Mouse (Mus musculus): Measurements from ENCODE around the gene Sult4a1. TPM values are rescaled to one million over a fixed set of nuclear protein-coding genes. Genes with fewer than 3 reads are reported as not detected.
A peak's percentile ranks its signal among the peaks of the same experiment; 100 is the strongest.

Gene Sult4a1
- polyA plus RNA-seq, 1 experiment from 2014 or later, result 0.24 TPM

DNA sequence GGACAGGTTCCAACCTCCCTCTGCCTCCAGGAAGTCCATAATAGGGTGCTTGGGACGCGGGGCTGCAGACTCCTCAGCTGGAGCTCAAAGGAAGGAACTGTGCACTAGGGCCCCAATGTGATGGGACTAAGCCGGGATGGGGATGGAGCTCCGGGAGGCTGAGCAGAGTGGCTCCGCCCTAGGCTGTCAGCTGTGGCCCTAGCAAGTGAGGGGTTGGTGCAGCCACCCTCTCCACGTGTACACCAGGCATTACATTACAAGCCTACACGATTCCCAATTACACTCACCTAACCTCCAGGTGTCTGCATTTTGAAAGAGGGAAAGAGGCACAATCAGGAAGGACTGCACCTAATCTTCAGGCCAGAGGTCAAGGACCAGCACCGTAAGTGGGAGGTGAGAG, 17.5 kb upstream of the Sult4a1 start, which contains the start of gene Pnpla5:
TSS of gene Pnpla5 (minus strand) at position 101 of the 400 bp plus-strand sequence.
- Histone ChIP-seq H3K9ac (replicated peaks; ENCODE audit: low read depth) (no peak within 1 kb of the TSS), H3K4me2 (replicated peaks; ENCODE audit: low read depth, low read length) (no peak within 1 kb of the TSS), H3K4me1 (ENCODE audit: insufficient read depth, low read depth, low read length) (no peaks in the 10 kb centered on the region), H3K36me3 (ENCODE audit: insufficient read depth, low read length) (no peaks in the 10 kb centered on the region), H3K27me3 (replicated peaks; ENCODE audit: insufficient read depth, low read length) (no peaks in the 10 kb centered on the region), H3K4me3 (ENCODE audit: low read depth, low read length) (no peak within 1 kb of the TSS), H3K9me3 (ENCODE audit: low read length) (no peaks in the 10 kb centered on the region), H3K27ac (ENCODE audit: low read length) (no peak within 1 kb of the TSS)
- 47% methylated on average over 8 of the region's 8 CpGs for whole genome bisulfite sequencing
- TF ChIP-seq CTCF (IDR thresholded peaks at IDR 0.05) (no peak), EP300 (IDR thresholded peaks at IDR 0.05) (no peak)
- ATAC-seq (no peak), DNase-seq (ENCODE audit: low spot score) (no peak)

DNA sequence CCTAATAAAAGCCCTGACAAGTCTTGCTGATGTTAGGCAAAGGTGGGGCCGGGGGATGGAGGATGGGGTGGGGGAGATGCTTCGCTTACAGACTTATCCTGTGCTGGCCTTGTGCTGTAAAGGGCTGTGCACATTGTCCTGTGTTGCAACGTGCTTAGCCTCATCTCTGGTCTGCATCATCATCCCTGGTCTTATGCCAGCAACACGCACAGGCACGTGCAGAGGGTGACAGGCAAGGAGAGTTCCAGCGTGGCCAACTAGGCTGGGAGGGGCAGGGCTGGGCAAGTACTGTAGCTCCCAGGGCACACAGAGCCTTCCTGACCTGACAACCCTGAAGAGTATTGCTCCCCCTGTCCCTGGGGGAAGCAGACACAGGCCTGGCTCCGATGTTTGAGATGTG, 15.5 kb upstream of the Sult4a1 start:
- Histone ChIP-seq H3K27me3 (replicated peaks; ENCODE audit: insufficient read depth, low read length) (no peaks in the 10 kb centered on the region), H3K9ac (replicated peaks; ENCODE audit: low read depth) (no peak overlapping the region), H3K4me1 (ENCODE audit: insufficient read depth, low read depth, low read length) (no peaks in the 10 kb centered on the region), H3K4me3 (ENCODE audit: low read depth, low read length) (no peak overlapping the region), H3K27ac (ENCODE audit: low read length) (no peak overlapping the region), H3K4me2 (replicated peaks; ENCODE audit: low read depth, low read length) (no peak overlapping the region), H3K9me3 (ENCODE audit: low read length) (no peaks in the 10 kb centered on the region), H3K36me3 (ENCODE audit: insufficient read depth, low read length) (no peaks in the 10 kb centered on the region)
- no peak for DNase-seq (ENCODE audit: low spot score)
- no peak for ATAC-seq
- TF ChIP-seq CTCF (IDR thresholded peaks at IDR 0.05) (no peak), EP300 (IDR thresholded peaks at IDR 0.05) (no peak)
- 55% methylated on average over 7 of the region's 7 CpGs for whole genome bisulfite sequencing

DNA sequence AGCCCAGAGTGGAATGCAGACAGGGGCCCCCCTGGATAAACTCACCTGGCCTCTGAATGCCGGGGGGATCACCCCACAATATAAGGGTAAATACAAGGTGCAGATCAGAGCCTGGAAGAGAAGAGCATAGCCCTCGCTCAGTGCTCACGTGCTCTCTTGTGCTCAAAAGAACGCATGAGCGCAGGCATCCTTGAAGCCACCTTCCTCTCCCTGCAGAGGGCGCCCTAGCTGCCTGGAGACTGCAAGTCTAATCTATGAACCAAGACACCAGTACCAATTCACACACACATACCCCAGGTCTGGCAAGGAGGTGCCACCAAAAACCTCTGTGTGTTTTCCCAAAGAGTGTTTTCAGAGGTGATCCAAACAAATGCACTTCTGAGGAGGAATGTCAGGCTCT, 15.1 kb upstream of the Sult4a1 start:
- no peaks in the 10 kb centered on the region for H3K36me3 ChIP-seq (ENCODE audit: insufficient read depth, low read length)

DNA sequence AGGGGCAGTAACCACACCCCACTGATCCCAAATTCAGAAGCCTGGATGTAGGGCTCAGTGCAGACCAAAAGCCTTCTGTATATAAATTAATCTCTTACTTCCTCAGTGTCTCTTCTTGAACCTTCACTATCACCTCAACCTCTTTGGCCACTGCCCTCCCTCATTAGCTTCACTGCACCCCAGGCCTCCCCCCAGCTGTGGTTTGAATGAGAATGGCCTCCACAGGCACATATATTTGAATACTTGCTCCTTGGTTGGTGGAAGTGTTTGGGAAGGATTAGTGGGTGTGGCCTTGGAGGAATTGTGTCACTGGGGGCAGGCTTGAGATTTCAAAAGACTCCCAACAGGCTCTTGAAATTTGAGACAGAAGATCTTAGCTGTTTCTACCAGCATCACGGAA, 10.9 kb upstream of the Sult4a1 start:
- no peak for ATAC-seq
- H3K4me3 ChIP-seq (ENCODE audit: low read depth, low read length), result no peak overlapping the region
- H3K4me2 ChIP-seq (replicated peaks; ENCODE audit: low read depth, low read length), result no peak overlapping the region
- no peak for TF ChIP-seq CTCF (IDR thresholded peaks at IDR 0.05)
- no peak for TF ChIP-seq EP300 (IDR thresholded peaks at IDR 0.05)
- H3K9ac ChIP-seq (replicated peaks; ENCODE audit: low read depth), result no peak overlapping the region
- WGBS, result 72% methylated on average over 1 of the region's 1 CpGs
- H3K27me3 ChIP-seq (replicated peaks; ENCODE audit: insufficient read depth, low read length), result no peaks in the 10 kb centered on the region
- H3K4me1 ChIP-seq (ENCODE audit: insufficient read depth, low read depth, low read length), result no peaks in the 10 kb centered on the region
- no peak overlapping the region for H3K27ac ChIP-seq (ENCODE audit: low read length)
- no peaks in the 10 kb centered on the region for H3K36me3 ChIP-seq (ENCODE audit: insufficient read depth, low read length)
- H3K9me3 ChIP-seq (ENCODE audit: low read length), result no peaks in the 10 kb centered on the region
- DNase-seq (ENCODE audit: low spot score), result no peak

More for the DNA sequence above, 15.1 kb upstream of the Sult4a1 start:
- Histone ChIP-seq H3K4me1 (ENCODE audit: insufficient read depth, low read depth, low read length) (no peaks in the 10 kb centered on the region), H3K4me2 (replicated peaks; ENCODE audit: low read depth, low read length) (no peak overlapping the region), H3K27me3 (replicated peaks; ENCODE audit: insufficient read depth, low read length) (no peaks in the 10 kb centered on the region), H3K9ac (replicated peaks; ENCODE audit: low read depth) (no peak overlapping the region), H3K27ac (ENCODE audit: low read length) (no peak overlapping the region), H3K9me3 (ENCODE audit: low read length) (no peaks in the 10 kb centered on the region), H3K4me3 (ENCODE audit: low read depth, low read length) (no peak overlapping the region)
- DNase-seq (ENCODE audit: low spot score) (peak; percentile 13), ATAC-seq (no peak)
- WGBS, result 22% methylated on average over 6 of the region's 6 CpGs
- TF ChIP-seq CTCF (IDR thresholded peaks at IDR 0.05) (peak; percentile 63), EP300 (IDR thresholded peaks at IDR 0.05) (no peak)

DNA sequence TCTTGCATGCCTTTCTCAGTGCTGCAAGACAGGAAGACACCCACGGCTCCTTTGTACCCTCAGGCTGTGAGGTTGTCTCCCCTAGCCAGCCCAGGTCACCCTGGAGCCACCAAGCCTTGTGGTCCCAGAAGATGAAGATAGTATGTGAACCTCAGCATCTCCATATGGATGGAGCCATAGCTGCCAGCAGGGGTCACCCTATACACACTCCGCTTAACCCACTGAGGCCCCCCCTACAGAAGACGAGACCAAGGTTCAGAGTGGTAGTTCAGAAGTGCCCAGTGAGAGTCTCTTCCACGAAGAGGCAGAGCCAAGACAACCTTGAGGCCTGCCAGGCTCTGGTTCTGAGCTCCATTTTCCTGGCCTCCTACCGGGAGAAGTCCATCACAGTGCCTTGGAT, 10.2 kb upstream of the Sult4a1 start:
- DNase-seq (ENCODE audit: low spot score) (peak; percentile 15), ATAC-seq (no peak)
- no peaks in the 10 kb centered on the region for H3K27me3 ChIP-seq (replicated peaks; ENCODE audit: insufficient read depth, low read length)
- H3K4me1 ChIP-seq (ENCODE audit: insufficient read depth, low read depth, low read length), result no peaks in the 10 kb centered on the region
- H3K4me3 ChIP-seq (ENCODE audit: low read depth, low read length), result no peak overlapping the region
- H3K4me2 ChIP-seq (replicated peaks; ENCODE audit: low read depth, low read length), result no peak overlapping the region
- no peaks in the 10 kb centered on the region for H3K36me3 ChIP-seq (ENCODE audit: insufficient read depth, low read length)
- H3K9ac ChIP-seq (replicated peaks; ENCODE audit: low read depth), result no peak overlapping the region
- H3K9me3 ChIP-seq (ENCODE audit: low read length), result no peaks in the 10 kb centered on the region
- WGBS, result 44% methylated on average over 5 of the region's 5 CpGs
- H3K27ac ChIP-seq (ENCODE audit: low read length), result no peak overlapping the region
- TF ChIP-seq CTCF (IDR thresholded peaks at IDR 0.05) (peak; percentile 60), EP300 (IDR thresholded peaks at IDR 0.05) (no peak)

DNA sequence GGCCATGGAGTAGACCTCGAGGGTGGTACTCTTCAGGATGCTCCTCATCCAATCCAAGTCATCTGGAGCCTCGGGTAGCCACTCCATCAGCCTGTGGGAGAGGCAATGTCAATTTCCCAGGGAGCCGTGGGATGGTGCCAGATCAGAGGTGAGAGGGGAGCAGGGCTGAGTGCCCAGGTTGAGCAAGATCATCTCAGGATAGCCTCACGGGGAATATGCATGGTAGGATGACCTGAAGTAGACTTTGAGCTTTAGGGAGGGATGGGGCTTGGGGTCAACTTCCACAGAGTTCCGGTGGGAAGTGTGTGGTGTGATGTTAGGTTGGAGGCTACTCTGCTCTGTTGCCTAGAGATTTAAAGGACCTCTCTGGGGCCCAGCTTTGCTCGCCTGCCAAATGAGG, 8.3 kb upstream of the Sult4a1 start:
- Histone ChIP-seq H3K4me1 (ENCODE audit: insufficient read depth, low read depth, low read length) (no peaks in the 10 kb centered on the region), H3K4me2 (replicated peaks; ENCODE audit: low read depth, low read length) (no peak overlapping the region), H3K27ac (ENCODE audit: low read length) (no peak overlapping the region), H3K9me3 (ENCODE audit: low read length) (no peaks in the 10 kb centered on the region), H3K4me3 (ENCODE audit: low read depth, low read length) (no peak overlapping the region), H3K36me3 (ENCODE audit: insufficient read depth, low read length) (no peaks in the 10 kb centered on the region), H3K9ac (replicated peaks; ENCODE audit: low read depth) (no peak overlapping the region), H3K27me3 (replicated peaks; ENCODE audit: insufficient read depth, low read length) (no peaks in the 10 kb centered on the region)
- TF ChIP-seq CTCF (IDR thresholded peaks at IDR 0.05) (no peak), EP300 (IDR thresholded peaks at IDR 0.05) (no peak)
- 58% methylated on average over 6 of the region's 6 CpGs for WGBS
- no peak for ATAC-seq
- DNase-seq (ENCODE audit: low spot score), result no peak

DNA sequence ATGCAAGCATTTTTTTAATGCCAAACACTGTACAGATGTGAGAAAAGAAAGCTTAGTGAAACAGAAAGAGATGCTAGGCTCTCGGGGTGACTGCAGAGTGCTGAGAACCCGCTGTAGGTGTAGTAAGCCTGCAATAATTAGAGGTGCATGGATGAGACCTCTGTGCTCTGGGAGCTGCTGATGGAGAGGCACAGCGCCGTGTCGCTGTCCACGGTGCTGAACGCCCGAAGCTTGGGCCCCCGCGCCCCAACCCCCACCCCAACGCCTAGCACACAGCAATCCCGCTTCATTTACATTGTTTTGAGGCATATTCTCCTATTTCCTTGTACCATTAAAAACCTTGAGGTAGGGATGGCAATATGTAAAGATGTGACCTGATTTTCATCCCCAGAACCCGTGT, 3.3 kb upstream of the Sult4a1 start:
- H3K4me2 ChIP-seq (replicated peaks; ENCODE audit: low read depth, low read length), result no peak overlapping the region
- 7% methylated on average over 13 of the region's 13 CpGs for WGBS
- H3K27ac ChIP-seq (ENCODE audit: low read length), result no peak overlapping the region
- TF ChIP-seq CTCF (IDR thresholded peaks at IDR 0.05), result no peak
- TF ChIP-seq EP300 (IDR thresholded peaks at IDR 0.05), result no peak
- H3K9ac ChIP-seq (replicated peaks; ENCODE audit: low read depth), result no peak overlapping the region
- ATAC-seq (no peak), DNase-seq (ENCODE audit: low spot score) (peak; percentile 28)
- no peak overlapping the region for H3K4me3 ChIP-seq (ENCODE audit: low read depth, low read length)
- H3K36me3 ChIP-seq (ENCODE audit: insufficient read depth, low read length), result no peaks in the 10 kb centered on the region
- no peaks in the 10 kb centered on the region for H3K9me3 ChIP-seq (ENCODE audit: low read length)
- H3K27me3 ChIP-seq (replicated peaks; ENCODE audit: insufficient read depth, low read length), result peaks cover 20% of the 10 kb centered on the region
- no peaks in the 10 kb centered on the region for H3K4me1 ChIP-seq (ENCODE audit: insufficient read depth, low read depth, low read length)

Data from lung, postnatal 0 days (tissue).